Mouse (Mus musculus) forebrain, embryonic 15.5 days (tissue): Measurements from ENCODE around the gene Ppp1cb. TPM values are rescaled to one million over a fixed set of nuclear protein-coding genes. Genes with fewer than 3 reads are reported as not detected.

Experiments
- ATAC-seq: fragments of 200-750 bp; cut with Nextera tagmentation; replicated peaks from 2 replicates; pipeline ENCODE4 v1.8.0; 2017; ENCODE audit warnings: mild to moderate bottlenecking, moderate TSS enrichment, moderate library complexity
- H3K27ac ChIP-seq: fragments of 300-500 bp; sonication (generic); replicated peaks from 2 replicates; pipeline ENCODE4 v1.5.1; 2015; ENCODE audit warnings: mild to moderate bottlenecking, inconsistent platforms
- H3K27me3 ChIP-seq: fragments of 300-500 bp; sonication (generic); 2 replicates; pipeline ENCODE4 v1.6.1; 2015; ENCODE audit warnings: inconsistent platforms
- H3K36me3 ChIP-seq: fragments of 300-500 bp; sonication (generic); 2 replicates; pipeline ENCODE4 v1.6.1; 2015; ENCODE audit warnings: mild to moderate bottlenecking, inconsistent platforms
- H3K4me1 ChIP-seq: fragments of 300-500 bp; sonication (generic); 2 replicates; pipeline ENCODE4 v1.6.1; 2015; ENCODE audit warnings: inconsistent platforms
- H3K4me2 ChIP-seq: fragments of 300-500 bp; sonication (generic); replicated peaks from 2 replicates; pipeline ENCODE4 v1.6.1; 2015; ENCODE audit warnings: mild to moderate bottlenecking, inconsistent platforms
- H3K4me3 ChIP-seq: fragments of 300-500 bp; sonication (generic); 2 replicates; pipeline ENCODE4 v1.5.1; 2015; ENCODE audit warnings: mild to moderate bottlenecking, inconsistent platforms
- H3K9ac ChIP-seq: fragments of 300-500 bp; sonication (generic); replicated peaks from 2 replicates; pipeline ENCODE4 v1.6.1; 2015; ENCODE audit warnings: mild to moderate bottlenecking, inconsistent platforms
- H3K9me3 ChIP-seq: fragments of 300-500 bp; sonication (generic); 2 replicates; pipeline ENCODE4 v1.6.1; 2016; ENCODE audit warnings: inconsistent platforms
- WGBS: fragments of 180-500 bp; shearing (Covaris S2); methylation state at CpG from one replicate; pipeline ENCODE4 v1.1.7; 2015; ENCODE audit warnings: mixed read lengths; 5-methylcytosine and 5-hydroxymethylcytosine counted together
- polyA plus RNA-seq: library from polyadenylated mRNA; unstranded; fragments of >200 nt; fragmentation: Nextera tagmentation; extraction: Ambion mirVana; gene quantifications from 2 replicates; pipeline ENCODE4 v1.2.1, GENCODE M21; 2015

The Ppp1cb gene
- polyA plus RNA-seq, 1 experiment from 2014 or later, result 225 TPM

DNA sequence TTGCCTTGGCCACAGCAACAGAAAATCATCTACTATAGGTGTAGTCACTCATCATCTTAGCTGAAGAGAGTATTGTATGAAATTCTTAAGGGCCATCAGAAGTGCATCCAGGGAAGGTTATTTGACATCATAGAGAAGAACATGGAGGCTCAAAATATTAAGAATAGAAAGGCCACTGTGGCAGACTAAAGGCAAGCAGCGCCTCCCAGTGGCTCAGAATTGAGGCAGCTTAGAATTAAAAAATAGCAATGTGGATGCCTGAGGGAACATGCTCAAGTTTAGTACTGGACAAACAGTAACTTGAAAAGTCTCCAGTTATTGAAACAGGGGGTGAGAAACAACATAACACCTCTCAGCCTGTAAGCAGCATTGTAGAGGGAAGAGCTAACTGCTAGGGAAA lies 61.7 kb downstream of the Ppp1cb start:
- Histone ChIP-seq H3K27ac (no peak overlapping the region), H3K27me3 (no peaks in the 10 kb centered on the region), H3K36me3 (peaks cover 3% of the 10 kb centered on the region; the same call in 1 of the 2 replicates), H3K4me2 (no peak overlapping the region), H3K4me1 (no peaks in the 10 kb centered on the region), H3K9me3 (no peaks in the 10 kb centered on the region), H3K4me3 (no peak overlapping the region), H3K9ac (no peak overlapping the region)
- 51% methylated on average over 1 of the region's 1 CpGs for WGBS
- no peak for ATAC-seq

DNA sequence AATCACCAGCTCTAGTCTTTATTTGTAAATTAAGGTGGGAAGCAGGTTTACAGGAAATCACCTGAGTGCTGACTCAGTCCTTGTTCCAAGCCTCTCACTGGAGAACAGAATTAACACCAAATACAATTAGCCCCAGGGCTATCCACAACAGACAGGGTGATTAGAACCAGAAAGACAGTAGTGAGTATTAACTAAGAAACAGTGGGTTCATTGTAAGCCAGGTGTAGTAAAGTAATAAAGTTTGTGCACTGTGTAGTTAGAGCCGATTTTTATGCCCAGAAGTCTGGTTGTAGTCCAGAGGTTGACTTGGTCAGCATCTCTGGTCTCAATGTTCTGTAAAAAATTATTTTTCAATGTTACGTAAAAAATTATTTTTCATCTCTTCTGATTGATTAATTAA lies 90.8 kb downstream of the Ppp1cb start:
- Histone ChIP-seq H3K27me3 (no peaks in the 10 kb centered on the region), H3K9ac (no peak overlapping the region), H3K4me1 (no peaks in the 10 kb centered on the region), H3K4me2 (no peak overlapping the region), H3K36me3 (no peaks in the 10 kb centered on the region), H3K4me3 (no peak overlapping the region), H3K9me3 (no peaks in the 10 kb centered on the region), H3K27ac (no peak overlapping the region)
- ATAC-seq, result no peak
- 87% methylated on average over 2 of the region's 2 CpGs for WGBS

DNA sequence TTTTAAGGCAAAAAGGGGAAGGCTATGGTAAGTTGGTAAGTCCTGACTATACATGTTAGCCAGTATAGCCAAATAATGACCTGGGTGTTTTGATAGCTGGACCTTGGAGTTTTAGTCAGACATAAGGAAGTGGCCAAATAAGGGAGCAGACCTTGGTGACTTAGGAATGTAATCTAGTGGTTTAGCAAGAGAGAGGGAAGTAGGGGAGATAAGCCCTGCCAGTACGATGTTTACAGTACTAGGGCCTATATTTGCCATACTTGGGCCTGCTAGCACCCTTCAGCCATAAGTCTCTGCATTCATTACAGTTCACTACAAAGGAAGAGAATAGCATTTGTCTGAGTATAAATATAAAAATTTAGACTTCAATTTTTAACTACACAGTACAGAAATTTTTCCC lies 106.1 kb downstream of the Ppp1cb start:
- no peak overlapping the region for H3K4me2 ChIP-seq
- no peak overlapping the region for H3K9ac ChIP-seq
- H3K27me3 ChIP-seq, result no peaks in the 10 kb centered on the region
- WGBS, result 91% methylated on average over 1 of the region's 1 CpGs
- H3K9me3 ChIP-seq, result no peaks in the 10 kb centered on the region
- no peak overlapping the region for H3K27ac ChIP-seq
- no peak overlapping the region for H3K4me3 ChIP-seq
- no peaks in the 10 kb centered on the region for H3K4me1 ChIP-seq
- ATAC-seq, result no peak
- H3K36me3 ChIP-seq, result no peaks in the 10 kb centered on the region

Other genes starting within 250 kb of the Ppp1cb start
- gene Plb1, start 226.1 kb upstream of the Ppp1cb start, polyA plus RNA-seq, result 0.06 TPM in 1 of 2 replicates, not detected in the other
- gene Yes1, start 152.3 kb downstream of the Ppp1cb start, polyA plus RNA-seq, result 23.3 and 23.7 TPM in 2 replicates